Mouse (Mus musculus) gastrocnemius, postnatal 10 days (tissue): ENCODE data around the gene Gm20388. TPM values are rescaled to one million over a fixed set of nuclear protein-coding genes. Genes with fewer than 3 reads are reported as not detected.

Experiments
- DNase-seq: peaks from one replicate; pipeline ENCODE4 v3.0.0; 2021; ENCODE audit warnings: mixed read lengths
- total RNA-seq, 2 experiments: library from RNA; stranded (reverse); gene quantifications; 2 replicates each; pipeline ENCODE4 v1.2.3; 2021

The Gm20388 gene
- total RNA-seq, 2 experiments from 2014 or later: 2.9 to 6.0 TPM

DNA sequence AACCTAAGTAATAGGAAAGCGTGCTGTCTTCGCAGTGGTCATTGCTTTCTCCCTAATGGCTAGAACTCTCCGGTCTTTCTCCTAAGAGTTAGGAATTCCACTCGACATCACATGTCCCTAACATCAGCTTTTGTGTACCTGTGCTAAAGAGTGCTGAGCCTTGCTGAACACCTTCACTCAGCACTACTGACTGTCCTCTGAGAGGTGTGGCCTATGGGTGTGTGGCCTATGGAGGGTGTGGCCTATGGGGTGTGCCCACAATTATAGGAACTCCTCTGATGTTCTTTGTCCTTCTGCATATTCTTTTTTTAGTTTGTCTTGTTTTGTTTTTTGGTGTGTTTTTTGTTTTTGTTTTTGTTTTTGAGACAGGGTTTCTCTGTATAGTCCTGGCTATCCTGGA, 3835.8 kb downstream of the Gm20388 start:
- no peak for DNase-seq

GRCm38 (mm10) chr8:123747772-123748171, 3837.1 kb downstream of the Gm20388 start:
- no peak for DNase-seq

DNA sequence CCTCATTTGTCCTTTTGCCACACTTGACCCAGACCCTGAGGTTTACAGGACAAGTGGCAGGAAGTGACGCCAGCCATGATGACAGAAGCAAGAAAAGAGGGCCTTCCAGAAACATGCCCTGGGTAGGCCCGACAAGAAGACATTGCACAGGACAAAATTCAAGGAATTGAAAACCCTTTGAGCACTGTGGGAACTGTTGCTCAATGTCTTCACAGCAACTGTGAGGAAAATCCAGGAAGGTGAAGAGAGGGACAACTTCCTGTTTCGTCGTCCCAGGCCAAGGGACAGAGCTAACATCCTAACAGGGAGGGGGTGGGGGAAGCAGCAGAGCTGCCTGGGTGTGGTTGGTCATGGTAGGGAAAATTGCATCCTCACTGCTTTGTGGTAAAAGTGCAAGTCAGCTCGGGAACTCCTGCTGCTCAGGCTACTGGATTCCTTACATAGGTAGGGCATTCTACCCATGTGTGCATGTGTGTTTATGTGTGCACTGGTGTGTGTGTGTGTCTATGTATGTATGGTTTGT, 3839.6 kb downstream of the Gm20388 start:
- no peak for DNase-seq

DNA sequence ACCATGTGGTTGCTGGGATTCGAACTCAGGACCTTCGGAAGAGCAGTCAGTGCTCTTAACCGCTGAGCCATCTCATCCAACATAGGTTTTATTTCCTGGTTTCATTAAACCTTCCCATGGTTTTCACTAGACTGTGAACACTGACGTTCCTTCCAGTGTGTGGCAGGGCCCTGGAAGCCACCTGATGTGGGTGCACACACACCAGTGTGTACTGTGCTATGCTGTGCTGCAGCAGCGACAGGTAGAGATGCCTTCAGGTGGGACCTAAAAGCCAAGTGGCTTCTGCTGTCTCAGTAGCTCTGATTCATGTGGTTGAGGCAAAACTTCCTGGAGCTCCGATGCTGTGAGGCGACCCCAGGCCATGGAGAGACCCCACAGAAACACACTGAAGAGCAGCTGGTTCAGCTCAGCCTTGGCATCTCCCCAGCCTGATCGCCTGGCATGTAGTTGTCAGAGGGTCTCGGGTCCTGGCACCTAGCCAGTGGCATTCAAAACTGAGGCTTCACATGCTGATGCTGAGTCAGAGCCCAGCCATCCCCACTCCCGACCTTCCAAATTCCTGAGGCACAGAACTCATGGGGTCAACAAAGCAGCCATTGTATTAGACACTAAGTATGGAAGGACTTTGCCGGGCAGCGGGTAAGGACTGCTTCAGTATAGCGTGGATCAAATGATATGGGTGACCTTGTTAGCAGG, 3842.3 kb downstream of the Gm20388 start:
- DNase-seq: no peak

DNA sequence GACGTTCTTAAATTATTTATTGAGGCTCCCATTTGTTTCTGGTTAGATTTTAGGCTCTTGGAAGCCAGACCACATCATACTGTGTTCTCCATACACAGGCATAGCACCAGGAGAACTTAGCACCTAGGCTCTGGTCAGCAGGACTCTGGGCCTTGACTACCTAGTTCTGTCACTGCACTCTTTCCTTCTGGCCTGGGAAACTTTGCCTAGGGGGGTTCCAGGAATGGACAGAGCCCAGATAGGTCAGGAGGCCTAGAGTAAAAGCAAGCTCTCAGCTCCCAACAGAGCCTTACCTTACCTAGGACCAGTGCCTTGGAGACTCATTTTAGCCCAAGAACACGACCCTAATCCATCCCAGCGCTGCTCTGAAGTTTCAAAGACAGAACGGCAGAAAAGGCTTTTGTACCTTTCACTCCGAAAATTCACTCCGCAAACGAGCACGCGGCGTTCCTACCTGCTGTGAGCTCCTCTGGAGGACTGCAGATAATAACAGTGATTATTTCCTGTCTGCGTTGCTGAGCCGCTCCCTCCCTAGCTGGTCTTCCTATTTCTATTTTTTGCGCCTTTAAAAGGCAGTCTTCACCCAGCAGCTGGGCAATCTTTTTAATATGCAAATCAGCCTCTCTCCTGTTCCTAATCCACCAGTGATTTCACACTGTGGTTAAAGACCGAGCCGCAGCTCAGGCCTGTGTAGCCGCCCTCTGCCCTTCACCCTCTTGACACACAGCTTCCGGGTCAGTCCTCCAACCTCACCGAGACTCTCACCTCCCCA, 3843.1 kb downstream of the Gm20388 start:
- DNase-seq: no peak

DNA sequence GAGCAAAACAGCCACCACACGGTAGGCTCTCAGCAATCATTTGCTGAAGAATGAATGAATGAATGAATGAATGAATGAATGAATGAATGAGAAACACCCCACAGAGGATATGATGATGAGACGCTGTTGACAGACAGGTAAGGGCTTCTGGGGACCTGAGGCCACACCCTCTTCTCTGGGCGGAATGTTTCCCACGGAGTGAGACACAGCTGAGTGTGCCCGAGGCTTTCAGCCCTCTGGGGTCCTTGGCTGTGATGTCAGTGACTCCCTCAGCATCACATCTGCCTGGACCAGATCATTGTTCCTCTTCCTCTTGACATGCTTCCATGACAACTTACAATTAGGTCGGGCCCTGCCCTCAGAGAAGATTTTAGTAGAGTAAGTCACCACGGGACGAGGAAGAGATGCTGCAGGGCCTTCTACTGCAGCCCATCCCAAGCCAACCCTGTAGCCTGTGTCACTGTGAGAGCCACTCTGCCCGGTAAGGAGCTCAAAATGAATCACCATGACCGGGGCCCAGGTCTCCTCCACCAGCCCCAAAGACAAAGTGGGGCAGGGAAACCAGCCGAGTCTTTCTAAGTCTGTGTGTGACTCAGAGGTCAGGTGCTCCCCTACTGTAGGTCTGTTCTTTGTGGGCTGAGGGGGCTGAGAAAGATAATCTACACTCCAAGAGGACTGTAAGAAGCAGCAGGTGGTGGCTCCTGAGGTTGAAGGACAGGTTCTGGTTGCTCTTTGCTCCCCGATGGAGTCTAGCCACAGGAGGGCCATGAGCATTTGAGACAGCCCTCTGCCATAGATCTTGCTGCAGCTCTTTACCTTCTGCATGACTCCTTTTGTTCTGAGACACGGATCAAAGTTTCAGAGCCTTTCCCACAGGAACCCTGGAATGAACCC, 3844.1 kb downstream of the Gm20388 start:
- DNase-seq: no peak

DNA sequence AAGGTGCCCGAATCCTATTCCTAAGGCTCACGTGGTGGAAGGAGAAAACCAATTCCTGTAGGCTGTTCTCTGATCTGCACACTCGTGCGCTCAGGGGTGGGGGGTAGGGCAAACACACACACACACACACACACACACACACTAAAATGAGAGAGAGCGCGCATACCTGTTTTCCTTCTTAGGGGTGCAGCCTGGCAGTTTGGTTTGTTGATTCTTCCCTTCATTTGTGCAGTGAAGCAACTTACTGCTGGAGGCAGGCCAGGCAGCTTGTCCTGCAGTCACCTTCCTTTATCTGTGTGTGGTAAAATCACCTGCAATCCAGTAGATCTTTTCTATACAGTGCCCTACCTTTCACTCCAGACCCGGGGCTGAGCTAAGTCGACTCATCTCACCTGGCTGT, 3846.3 kb downstream of the Gm20388 start:
- DNase-seq: no peak

- DNase-seq: no peak
Measured at GRCm38 (mm10) chr8:123758935-123759334, 3848.3 kb downstream of the Gm20388 start.

GRCm38 (mm10) chr8:123759933-123760332, 3849.3 kb downstream of the Gm20388 start:
- no peak for DNase-seq

DNA sequence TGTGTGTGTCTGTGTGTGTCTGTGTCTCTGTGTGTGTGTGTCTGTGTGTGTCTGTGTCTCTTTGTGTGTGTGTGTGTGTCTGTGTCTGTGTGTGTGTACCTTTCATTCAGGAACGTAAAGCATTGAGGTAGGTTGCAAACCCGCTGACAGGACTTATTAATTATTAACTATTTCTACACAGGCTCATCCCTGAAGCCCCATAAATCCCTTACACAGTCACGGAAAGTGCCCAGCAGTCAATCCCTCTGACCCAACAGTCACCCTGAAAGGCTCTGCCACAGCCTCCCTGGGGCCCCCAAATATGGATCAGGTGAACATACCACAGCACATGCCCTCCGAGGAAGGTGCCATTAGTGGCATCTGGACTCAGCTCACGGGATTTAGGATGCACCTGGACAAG, 3849.9 kb downstream of the Gm20388 start:
- no peak for DNase-seq

DNA sequence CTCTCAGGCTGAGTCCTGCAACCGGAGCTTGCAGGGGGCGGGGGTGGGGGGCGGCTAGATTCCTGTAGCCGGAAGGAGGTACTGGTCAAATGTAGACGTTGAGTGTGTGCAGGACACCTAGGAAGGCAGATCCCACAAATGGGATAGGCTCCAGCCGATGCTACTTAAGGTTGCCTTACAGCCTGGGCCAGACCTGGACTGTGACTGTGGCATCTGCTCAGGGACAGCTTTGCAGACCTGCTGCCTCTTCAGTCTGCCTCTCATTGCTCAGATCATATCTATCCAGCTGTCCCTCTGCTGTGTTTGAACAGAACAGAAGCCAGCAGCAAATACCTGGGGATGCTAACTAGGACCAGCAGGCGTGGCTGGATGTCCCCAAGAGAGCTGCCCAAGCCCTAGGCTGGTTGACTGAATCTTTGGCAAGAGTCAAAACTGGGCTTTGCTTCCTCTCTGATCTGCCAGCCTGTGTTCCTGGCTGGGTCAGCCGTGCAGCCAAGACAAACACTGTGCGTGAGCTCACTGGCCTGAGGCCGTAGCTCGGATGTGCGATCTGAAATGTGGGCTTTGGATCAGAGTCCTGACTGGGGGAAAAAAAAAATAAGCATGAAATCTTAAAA, 3850.7 kb downstream of the Gm20388 start:
- DNase-seq: peak; percentile 31

DNA sequence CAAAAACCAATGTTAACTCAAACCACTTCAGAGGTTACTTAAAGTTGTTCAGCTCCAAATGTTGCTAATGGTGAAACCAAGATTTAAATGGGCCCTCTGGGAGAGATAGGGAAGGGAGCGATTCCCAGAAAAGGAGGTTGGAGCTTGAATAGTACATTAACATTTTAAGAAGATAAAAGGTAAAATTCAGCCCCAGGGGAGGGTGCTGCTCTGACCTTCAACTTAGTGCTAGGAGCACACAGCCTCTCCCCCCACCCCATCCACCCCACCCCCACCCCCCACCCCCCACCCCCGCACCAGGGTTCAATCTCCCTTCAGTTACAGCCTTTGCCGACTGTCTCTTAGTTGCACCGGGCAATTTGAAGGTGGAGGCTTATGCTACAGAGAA, 3851.2 kb downstream of the Gm20388 start:
- no peak for DNase-seq

DNA sequence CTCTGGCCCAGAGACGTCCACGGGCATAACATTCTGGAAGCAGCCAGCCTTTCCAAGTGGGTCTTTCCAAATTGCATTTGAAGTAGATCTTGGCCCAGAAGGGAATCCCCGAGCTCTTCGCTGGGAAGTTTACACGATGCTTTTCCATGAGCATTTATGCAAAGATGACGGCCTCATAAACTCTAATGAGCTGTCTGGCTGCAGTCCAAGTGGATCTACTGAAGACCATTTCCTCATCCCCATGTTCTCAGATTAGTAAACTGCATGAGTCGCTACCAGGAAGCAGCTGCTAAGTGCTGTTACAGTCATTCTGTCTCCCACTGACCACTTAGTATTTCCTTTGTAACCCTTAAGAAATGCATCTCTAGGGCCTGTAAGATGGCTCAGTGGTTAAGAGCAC, 3852.7 kb downstream of the Gm20388 start:
- DNase-seq: peak; percentile 26

DNA sequence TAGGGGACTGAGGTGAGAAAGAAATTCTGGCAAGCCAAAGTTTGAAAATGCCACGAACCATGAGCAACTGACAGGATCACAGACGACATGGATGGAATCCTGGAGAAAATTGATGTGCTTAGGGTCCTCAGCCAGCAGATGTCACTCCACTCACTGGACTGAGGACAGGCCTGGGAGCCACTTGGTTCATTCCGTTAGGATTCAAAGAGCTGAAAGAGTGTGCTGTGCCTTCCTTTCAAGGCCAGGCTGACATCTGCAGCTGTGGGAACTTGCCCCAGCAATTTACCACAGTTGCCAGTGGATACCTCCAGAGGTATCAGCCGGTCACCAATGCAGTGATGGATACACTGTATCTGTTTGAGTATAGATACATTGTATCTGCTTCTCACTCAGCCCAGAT, 3854.0 kb downstream of the Gm20388 start:
- DNase-seq: no peak

DNA sequence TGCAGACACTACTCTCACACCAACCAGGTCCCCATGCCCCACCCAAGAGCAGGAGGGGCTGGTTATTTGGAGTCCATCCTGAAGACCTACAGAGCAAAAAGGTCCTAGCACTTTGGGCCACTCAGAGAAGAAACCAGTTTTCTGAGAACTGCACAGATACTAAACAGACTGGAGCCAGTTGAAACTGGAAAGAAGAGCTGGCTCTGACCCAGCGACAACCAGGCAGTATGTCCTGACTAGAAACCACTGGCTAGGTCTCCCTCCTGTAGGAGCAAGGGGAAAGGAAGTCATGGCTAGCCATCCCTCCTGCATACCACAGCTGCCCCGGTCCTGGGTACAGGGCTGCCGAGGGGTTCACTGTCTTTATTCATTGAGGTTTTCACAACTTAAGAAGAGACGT, 3855.9 kb downstream of the Gm20388 start:
- DNase-seq: no peak

GRCm38 (mm10) chr8:123767874-123768273, 3857.2 kb downstream of the Gm20388 start:
- no peak for DNase-seq

- peak; percentile 52 for DNase-seq
Measured at GRCm38 (mm10) chr8:123768492-123769356, 3858.1 kb downstream of the Gm20388 start.

DNA sequence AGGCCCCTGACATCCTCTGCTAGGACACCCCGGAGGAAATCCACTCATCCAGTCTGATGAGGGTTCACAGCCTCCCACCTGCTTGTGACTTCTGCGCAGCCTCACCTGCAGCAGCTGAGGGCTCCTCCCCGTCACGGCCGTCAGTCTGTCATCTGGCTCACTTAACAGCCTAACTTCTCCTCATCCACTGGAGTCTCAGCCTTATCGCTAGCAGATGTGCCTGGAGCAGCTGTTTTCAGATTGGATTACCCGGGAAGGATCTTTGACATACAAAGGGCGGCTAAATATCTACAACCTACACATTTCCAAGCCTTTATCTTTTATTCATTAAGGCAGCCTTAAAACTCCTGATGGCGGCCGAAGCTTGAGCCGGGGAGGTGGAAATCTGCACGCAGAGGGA, 3862.8 kb downstream of the Gm20388 start:
- no peak for DNase-seq

GRCm38 (mm10) chr8:123774491-123774890, 3863.8 kb downstream of the Gm20388 start:
- no peak for DNase-seq

DNA sequence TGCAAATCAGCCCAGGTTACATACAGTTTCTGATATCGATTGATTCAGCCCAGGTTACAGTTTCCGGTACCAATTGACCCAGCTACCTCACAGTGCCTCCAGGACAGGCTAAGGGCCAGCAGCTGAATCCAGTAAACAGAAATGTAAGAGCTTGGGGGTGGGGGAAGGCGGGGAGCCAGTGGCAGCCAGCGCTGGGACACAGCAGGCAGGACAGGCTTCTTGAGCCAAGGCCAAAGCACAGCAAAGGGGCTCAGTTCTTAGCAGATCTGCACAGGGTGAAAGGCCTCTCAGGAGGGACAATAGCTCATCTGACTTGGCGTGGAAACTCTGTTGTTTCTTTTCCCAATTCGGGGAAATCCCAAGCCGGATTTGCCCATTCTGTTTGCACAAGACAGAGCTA, 3866.7 kb downstream of the Gm20388 start:
- peak; percentile 34 for DNase-seq

DNA sequence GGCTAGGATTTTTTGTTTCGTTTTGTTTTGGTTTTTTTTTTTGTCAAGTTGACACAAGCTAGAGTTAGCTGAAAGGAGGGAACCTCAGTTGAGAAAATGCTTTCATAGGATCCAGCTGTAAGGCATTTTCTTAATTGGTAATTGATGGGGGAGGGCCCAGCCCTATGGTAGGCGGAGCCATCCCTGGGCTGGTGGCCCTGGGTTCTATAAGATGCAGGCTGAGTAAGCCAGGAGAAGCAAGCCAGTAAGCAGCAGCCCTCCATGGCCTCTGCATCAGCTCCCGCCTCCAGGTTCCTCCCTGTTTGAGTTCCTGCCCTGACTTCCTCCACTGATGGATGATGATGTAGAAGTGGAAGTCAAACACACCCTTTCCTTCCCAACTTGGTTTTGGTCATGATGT, 3869.8 kb downstream of the Gm20388 start:
- DNase-seq: no peak
